Mouse (Mus musculus): ENCODE measurements at regions not wholly inside any gene's neighbourhood (a gene's known extent, or its start where the extent isn't known, plus 50 kb on each side); places are given as distances from the start of the nearest gene placed in this dataset.

DNA sequence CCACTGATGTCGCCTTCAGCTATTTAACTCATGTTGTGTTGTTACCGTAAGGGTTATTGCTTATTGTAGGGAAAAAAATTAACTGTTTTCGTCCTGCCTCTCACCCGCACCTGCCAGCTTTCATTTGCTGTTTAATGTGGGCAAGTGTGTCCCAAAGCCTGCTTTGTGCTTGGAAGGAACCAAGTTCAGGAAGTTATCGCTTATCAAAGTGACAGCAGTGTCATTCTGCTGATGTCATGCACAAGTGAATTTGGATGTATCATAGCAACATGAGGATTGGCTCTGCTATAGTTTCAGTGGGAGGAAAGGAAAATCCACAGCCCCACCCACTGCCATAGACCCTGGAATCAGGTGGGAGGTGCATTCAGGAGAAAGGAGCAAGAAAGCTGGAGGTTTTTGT, 276.5 kb downstream of the Rnf144b start:
- DNase-seq (ENCODE audit: low spot score in 2 of 2): no peak

DNA sequence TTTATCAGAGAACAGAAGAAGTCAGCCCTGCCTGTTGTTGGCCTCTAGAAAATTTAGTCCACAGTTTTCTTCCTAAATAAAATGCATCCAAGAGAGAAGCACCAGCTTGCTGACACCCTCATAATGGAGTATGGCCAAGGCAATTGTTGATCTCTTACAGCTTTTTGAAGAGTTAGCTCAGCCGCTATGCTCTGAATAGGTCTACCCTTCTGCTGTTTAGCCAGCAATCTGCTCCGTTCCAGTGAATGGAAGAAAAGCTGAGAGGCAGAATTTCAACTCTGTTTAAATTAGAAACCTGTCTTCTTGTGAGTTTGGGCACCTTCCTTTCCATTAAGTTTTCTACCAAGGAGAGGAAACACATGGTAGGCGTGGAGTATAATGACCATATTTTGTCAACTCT, 290.8 kb downstream of the Rnf144b start:
- no peak for DNase-seq (ENCODE audit: low spot score in 2 of 2)

- DNase-seq (ENCODE audit: low spot score in 2 of 2): no peak
Observed at GRCm38 (mm10) chr13:47413940-47414339, 291.5 kb downstream of the Rnf144b start.

GRCm38 (mm10) chr13:47429856-47430365, 307.5 kb downstream of the Rnf144b start:
- no peak for DNase-seq (ENCODE audit: low spot score in 2 of 2)

GRCm38 (mm10) chr13:47430409-47430808, 308.0 kb downstream of the Rnf144b start:
- no peak for DNase-seq (ENCODE audit: low spot score in 2 of 2)

DNA sequence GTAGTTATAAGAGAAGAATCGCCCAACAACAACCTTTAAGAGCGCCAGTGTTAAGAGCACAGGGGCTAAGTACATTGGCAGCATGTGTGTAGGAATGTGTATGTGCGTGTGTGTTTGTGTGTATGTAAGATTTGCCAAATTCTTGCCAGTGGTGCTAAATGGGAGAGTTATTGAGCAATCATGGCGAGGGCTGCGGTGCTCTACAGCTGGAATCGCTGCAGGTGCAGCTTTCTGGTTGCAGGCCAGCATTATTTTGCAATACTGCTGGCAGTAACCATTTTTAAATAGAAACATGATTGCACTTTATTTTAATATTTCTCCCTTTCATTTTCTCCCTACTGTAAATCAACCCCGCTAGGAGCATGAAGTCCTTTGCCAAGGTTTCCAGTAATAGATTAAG, 313.2 kb downstream of the Rnf144b start:
- DNase-seq (ENCODE audit: low spot score in 2 of 2): peak in 1 of 2 experiments; percentile 2

DNA sequence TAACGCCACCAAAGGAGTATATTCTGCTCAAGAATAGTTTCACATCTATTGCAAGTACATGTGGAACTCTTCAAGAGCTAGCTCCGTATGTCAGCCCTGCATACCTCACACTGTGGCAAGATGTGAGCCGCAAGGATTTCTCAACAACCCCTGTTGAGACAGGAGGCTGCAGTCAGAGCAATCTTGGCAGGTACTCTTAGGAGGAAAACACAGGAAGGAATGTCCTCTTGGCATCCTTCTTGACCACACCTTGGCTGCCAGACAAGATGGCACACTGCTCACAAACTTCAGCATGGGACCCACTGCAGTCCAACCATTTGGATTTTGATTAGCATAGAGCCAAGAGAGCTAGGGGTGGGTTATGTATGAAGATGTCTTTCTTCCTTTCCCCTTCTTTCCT, 322.4 kb downstream of the Rnf144b start:
- DNase-seq (ENCODE audit: low spot score in 2 of 2): no peak

GRCm38 (mm10) chr13:47452186-47452760, 329.8 kb downstream of the Rnf144b start:
- DNase-seq (ENCODE audit: low spot score in 2 of 2): no peak

DNA sequence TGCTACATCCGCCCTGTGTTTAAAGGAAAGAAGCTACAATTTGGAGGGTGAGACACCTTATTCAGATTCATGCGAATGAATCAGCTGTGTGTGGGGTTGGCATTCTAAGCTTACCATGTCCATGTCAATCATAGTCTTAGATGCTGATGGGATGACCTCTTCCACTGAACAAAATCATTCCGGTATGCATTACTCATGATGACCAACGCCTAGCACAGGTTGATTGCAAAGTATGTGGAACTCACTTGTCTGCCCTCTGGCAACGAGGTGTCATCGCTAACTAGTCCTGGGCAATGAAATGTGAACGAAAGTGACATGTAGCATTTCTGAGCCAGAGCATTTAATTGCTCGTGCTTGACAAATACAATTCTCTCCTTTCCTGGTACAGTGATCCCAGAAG, 339.7 kb downstream of the Rnf144b start:
- DNase-seq (ENCODE audit: low spot score in 2 of 2): no peak

DNA sequence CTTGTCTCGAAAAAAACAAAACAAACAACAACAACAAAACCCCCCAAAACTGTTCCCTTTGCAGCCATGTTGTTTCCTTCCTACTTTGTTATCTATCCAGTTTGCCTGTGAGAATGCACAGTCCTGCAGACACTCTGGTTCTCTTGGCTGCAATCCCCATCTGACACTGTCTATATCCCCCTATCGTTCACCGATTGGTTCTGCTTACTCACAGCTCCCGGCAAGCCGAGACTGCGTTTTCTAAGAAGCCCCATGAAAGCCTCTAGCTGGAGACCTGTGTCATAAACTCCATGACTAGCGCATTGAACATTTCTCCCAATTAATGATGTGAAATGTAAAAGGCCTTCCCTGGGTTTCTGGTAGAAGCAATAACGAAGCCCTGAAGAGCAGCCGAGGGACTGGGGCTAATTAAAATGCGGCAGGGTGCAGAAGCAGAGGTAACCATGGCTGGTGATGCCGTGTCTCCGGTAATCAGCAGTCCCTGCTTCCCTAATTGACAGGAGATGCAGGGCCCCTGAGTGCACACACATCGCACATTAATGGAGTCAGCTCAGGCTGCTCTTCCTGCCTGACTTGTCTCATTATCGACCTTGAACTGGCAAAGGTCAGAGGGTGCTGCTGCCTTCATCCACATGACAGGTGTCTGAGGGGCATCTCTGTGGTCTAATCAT, 349.2 kb downstream of the Rnf144b start:
- no peak for DNase-seq (ENCODE audit: low spot score in 2 of 2)

- no peak for DNase-seq (ENCODE audit: low spot score in 2 of 2)
Observed at GRCm38 (mm10) chr13:47480159-47480558, 357.7 kb downstream of the Rnf144b start.

GRCm38 (mm10) chr13:47484819-47485218, 362.4 kb downstream of the Rnf144b start:
- DNase-seq (ENCODE audit: low spot score in 2 of 2): no peak

- no peak for DNase-seq (ENCODE audit: low spot score in 2 of 2)
Observed at GRCm38 (mm10) chr13:47486111-47486510, 363.7 kb downstream of the Rnf144b start.

- no peak for DNase-seq (ENCODE audit: low spot score in 2 of 2)
Observed at GRCm38 (mm10) chr13:47486658-47487057, 364.2 kb downstream of the Rnf144b start.

DNA sequence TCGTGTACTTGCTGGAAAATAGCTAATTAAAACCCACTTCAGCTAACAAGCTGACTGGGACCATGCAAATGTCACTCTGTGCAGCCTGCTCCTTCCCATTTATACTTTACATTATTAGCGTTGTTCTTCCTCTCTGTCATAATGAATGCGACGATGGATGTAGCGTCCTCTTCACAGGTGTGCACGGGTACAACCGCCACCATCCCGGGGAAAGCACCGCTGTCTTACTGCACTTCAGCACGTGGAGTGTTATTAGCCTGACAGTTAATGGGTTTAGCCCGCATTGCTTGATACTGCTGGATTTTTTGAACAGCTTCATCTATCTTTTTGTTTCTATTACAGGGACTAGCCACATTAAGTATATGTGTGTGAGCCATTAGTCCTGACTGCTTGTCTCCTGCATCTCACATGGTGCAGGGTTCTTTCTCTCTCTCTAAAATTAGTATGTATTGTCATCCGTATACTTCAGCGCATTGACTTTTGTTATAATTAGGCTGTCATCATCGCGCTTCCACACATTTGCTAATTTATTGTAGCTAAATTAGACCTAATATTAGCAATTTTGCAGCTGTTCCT, 383.0 kb downstream of the Rnf144b start:
- no peak for DNase-seq (ENCODE audit: low spot score in 2 of 2)

DNA sequence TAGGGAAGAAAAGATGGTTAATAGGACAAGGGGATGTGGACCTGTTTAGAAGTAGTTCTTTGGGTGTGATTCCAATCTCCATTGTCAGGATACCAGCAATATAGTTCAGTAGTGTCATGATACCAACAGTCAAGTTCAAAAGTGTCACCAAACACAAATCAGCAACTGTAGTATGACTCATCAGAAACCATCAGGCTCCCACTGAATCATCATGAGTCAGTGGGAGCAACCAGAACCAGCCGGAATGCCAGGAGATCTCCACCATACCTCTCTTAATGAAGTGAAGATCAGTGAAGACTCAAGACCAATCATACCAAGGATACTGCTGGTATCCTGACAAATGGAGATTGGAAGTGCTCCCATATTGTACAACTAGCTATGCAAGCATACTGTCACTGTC, 410.5 kb downstream of the Rnf144b start:
- no peak for DNase-seq (ENCODE audit: low spot score in 2 of 2)

GRCm38 (mm10) chr13:47537156-47537555, 414.7 kb downstream of the Rnf144b start:
- DNase-seq (ENCODE audit: low spot score in 2 of 2): no peak

GRCm38 (mm10) chr13:47549626-47550025, 427.2 kb downstream of the Rnf144b start:
- no peak for DNase-seq (ENCODE audit: low spot score in 2 of 2)

- DNase-seq (ENCODE audit: low spot score in 2 of 2): no peak
Observed at GRCm38 (mm10) chr13:47552251-47552650, 429.8 kb downstream of the Rnf144b start.

DNA sequence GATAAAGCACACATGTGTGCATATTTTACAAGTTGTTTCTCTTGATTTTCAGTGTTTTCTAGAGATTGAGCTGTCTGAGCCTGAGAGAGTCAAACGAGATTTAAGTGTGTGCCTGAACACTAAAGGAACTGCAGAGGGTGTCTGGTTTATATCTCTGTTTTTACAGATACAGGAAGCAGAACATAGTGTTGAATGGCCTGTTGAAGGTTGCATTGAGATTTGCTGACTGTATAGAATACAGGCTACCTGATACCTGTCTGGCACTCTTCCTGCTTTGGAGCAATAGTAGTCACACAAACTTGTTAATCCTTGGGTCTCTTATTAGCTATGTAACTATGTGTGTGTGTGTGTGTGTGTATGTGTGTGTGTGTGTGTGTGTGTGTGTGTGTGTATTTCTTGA, 431.7 kb downstream of the Rnf144b start:
- no peak for DNase-seq (ENCODE audit: low spot score in 2 of 2)

DNA sequence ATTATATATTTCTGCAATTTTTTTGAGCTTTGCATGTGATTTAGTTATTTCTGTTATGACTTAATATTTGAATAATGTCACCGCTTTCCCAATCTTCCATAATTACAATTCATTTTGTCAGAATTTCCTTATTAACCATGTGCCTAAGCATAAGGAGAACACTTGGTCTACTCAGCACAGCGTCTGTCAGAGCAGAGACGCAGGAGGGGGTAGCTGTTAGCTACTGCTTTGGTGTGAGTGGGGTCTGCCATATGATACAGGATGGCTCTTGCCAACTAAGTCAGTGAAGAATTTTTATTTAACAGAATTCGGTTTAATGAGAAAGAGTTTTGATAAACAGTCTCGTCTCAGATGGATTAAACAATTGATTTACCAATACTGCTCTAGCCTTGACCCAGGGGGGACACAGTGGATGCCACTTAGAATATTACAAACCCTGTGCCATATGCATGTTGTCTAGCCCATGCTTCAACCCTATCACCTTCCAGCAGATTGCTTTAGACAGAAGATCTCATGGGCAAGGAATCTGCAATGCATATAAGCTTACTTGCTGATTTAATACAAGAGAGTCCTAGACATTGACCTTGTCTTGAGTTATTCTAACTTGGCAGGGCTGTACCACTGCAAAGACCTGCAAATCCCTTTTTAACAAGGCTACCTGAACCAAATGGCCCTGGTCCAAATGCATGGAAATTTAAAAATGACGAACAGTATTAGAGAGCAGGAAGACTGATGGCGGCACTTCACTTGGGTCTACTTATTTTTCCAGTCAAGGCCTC, 434.9 kb downstream of the Rnf144b start:
- DNase-seq (ENCODE audit: low spot score in 2 of 2): no peak

DNA sequence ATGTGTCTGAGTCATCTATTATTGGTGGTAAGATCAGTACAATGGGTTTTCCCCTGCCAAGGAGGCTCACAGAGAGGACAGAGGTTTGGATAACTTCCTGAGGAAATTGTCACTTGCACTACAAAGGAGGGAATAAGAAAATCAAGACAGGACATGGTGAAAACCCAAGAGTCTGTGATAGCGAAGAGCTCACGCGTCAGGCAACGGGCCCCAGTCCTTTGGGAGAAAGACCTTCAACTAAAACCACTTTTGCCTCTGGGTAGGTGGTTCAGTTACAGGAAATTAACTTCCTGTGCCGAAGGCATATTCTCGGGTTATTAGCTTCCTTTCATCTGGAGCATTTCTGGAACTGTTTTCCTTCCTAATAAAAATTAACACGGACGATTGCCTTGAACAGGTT, 440.4 kb downstream of the Rnf144b start:
- no peak for DNase-seq (ENCODE audit: low spot score in 2 of 2)

All from heart, adult 9 months (tissue).